In genomic region chr5:138090271-138090670, GRCm38 (mm10) we compare ENCODE assay signal across 9 mouse cellular contexts. TPM values are rescaled to one million over a fixed set of nuclear protein-coding genes. Genes with fewer than 3 reads are reported as not detected.
DNase-seq lines count a peak whose midpoint lies in the region; ATAC-seq and TF ChIP-seq lines count a peak whose summit lies in the region.
"Had no signal": no experiment of that assay in that cellular context is flagged by ENCODE, and none has a peak within 500 bp of the region (broad histone marks: within the 10 kb centered on the region; RNA-seq: fewer than 3 reads in every experiment).

No protein-coding gene starts in this region.

- peaks cover 21% of the 10 kb centered on the region for H3K36me3 ChIP-seq in hindbrain, postnatal 0 days (ENCODE audit: insufficient read depth, low read length)
- peaks cover 14% of the 10 kb centered on the region for H3K36me3 ChIP-seq in hindbrain, embryonic 16.5 days (ENCODE audit: control insufficient read depth, insufficient read depth, low read length)
- H3K36me3 ChIP-seq in ES-E14 (ENCODE audit: control insufficient read depth, insufficient read depth, low read length, poor library complexity, severe bottlenecking), result peaks cover 20% of the 10 kb centered on the region

- in situ Hi-C loops in ES-E14 (cut with MboI; ENCODE audit: low sequenced_read_pairs in 2 of 2, unreplicated experiment in 2 of 2), result no loop called here

- H3K9me3 ChIP-seq in hindbrain, postnatal 0 days (ENCODE audit: low read length), result no peaks in the 10 kb centered on the region
- H3K9me3 ChIP-seq in hindbrain, embryonic 16.5 days (ENCODE audit: control insufficient read depth, low read length), result no peaks in the 10 kb centered on the region
- no peaks in the 10 kb centered on the region for H3K9me3 ChIP-seq in ES-E14 (ENCODE audit: control insufficient read depth, insufficient read depth, low read depth, low read length)

- peak; percentile 57 for TF ChIP-seq CTCF in hindbrain, postnatal 0 days (IDR thresholded peaks at IDR 0.05; ENCODE audit: low read depth)

- H3K27ac ChIP-seq in hindbrain, postnatal 0 days, result no peak overlapping the region
- no peak overlapping the region for H3K27ac ChIP-seq in hindbrain, embryonic 16.5 days (ENCODE audit: low read depth, low read length)
- H3K27ac ChIP-seq in ES-E14 (ENCODE audit: insufficient read depth, low read depth, low read length, poor library complexity, severe bottlenecking), result no peak overlapping the region; the same call in 1 of the 2 replicates

- no peak overlapping the region for H3K4me2 ChIP-seq in hindbrain, postnatal 0 days (ENCODE audit: low read depth, low read length)
- no peak overlapping the region for H3K4me2 ChIP-seq in hindbrain, embryonic 16.5 days (ENCODE audit: low read length)

- no peaks in the 10 kb centered on the region for H3K27me3 ChIP-seq in hindbrain, postnatal 0 days (ENCODE audit: insufficient read depth, low read length)
- no peaks in the 10 kb centered on the region for H3K27me3 ChIP-seq in hindbrain, embryonic 16.5 days (replicated peaks; ENCODE audit: control insufficient read depth, insufficient read depth, low read length)

- no peak for ATAC-seq in hindbrain, postnatal 0 days
- ATAC-seq in hindbrain, embryonic 16.5 days, result no peak

- WGBS in hindbrain, postnatal 0 days, result 72% methylated on average over 3 of the region's 3 CpGs
- WGBS in hindbrain, embryonic 16.5 days, result 76% methylated on average over 3 of the region's 3 CpGs

- intact Hi-C loops in gastrocnemius, postnatal 14 days (cut with DNase I; ENCODE audit: low total_unique reads), result no loop called here

- H3K4me3 ChIP-seq in hindbrain, postnatal 0 days (ENCODE audit: low read length), result no peak overlapping the region
- no peak overlapping the region for H3K4me3 ChIP-seq in hindbrain, embryonic 16.5 days (ENCODE audit: low read length)
- H3K4me3 ChIP-seq in ES-E14 (ENCODE audit: insufficient read depth in 1 of 2, low read depth in 1 of 2, low read length in 2 of 2, poor library complexity in 1 of 2, severe bottlenecking in 1 of 2), result no peak overlapping the region
- H3K4me3 ChIP-seq: myocyte had no signal

- H3K4me1 ChIP-seq in hindbrain, postnatal 0 days (ENCODE audit: insufficient read depth, low read length), result no peaks in the 10 kb centered on the region
- H3K4me1 ChIP-seq in hindbrain, embryonic 16.5 days (ENCODE audit: control insufficient read depth, insufficient read depth, low read depth, low read length), result peaks cover 14% of the 10 kb centered on the region
- peaks cover 4 to 6% of the 10 kb centered on the region in 2 experiments for H3K4me1 ChIP-seq in ES-E14 (ENCODE audit: control insufficient read depth in 2 of 2, insufficient read depth in 2 of 2, low read length in 2 of 2, poor library complexity in 1 of 2)

- peak; percentile 46 for DNase-seq in hindbrain, postnatal 0 days (ENCODE audit: low spot score)
- peak; percentile 30 to 35 for DNase-seq in B cell, adult 2 months
- peak; percentile 19 for DNase-seq in ES-E14 (ENCODE audit: low read depth, low spot score)
- peak; percentile 20 to 41 for DNase-seq in kidney, postnatal 4 days
- no peak for DNase-seq in gastrocnemius, postnatal 14 days
- DNase-seq in adrenal gland, adult 8-10 months, result no peak

- no peak overlapping the region for H3K9ac ChIP-seq in hindbrain, postnatal 0 days (replicated peaks; ENCODE audit: low read length)
- H3K9ac ChIP-seq in hindbrain, embryonic 16.5 days (ENCODE audit: low read depth, low read length), result no peak overlapping the region
- no peak overlapping the region for H3K9ac ChIP-seq in ES-E14 (ENCODE audit: insufficient read depth, low read depth, low read length, poor library complexity, severe bottlenecking)

TF ChIP-seq in ES-E14, 5 proteins besides CTCF, POLR2A, EP300 and RAD21:
- TF ChIP-seq HCFC1 (IDR thresholded peaks at IDR 0.05; ENCODE audit: borderline replicate concordance, insufficient read depth, low read length), result no peak
- TF ChIP-seq ZNF384 (IDR thresholded peaks at IDR 0.05; ENCODE audit: low read depth, low read length), result peak; percentile 69
- no peak for TF ChIP-seq CHD2 (IDR thresholded peaks at IDR 0.05; ENCODE audit: low read depth, low read length)
- no peak for TF ChIP-seq MAFK (IDR thresholded peaks at IDR 0.05; ENCODE audit: insufficient read depth, low read depth, low read length)

RNA-seq across cellular contexts. Expression of gene Zkscan1, which starts 5.4 kb away (rescaled TPM):
- 36.8 and 37.8 TPM in 2 replicates for total RNA-seq in hindbrain, postnatal 0 days (2014; rRNA removed)
- polyA plus RNA-seq in hindbrain, postnatal 0 days (2015; fragmentation: Nextera tagmentation; extraction: Ambion mirVana), result 11.7 and 12.0 TPM in 2 replicates
- 15.9 and 20.5 TPM in 2 replicates for polyA plus RNA-seq in hindbrain, embryonic 16.5 days (2015; fragmentation: Nextera tagmentation; extraction: Ambion mirVana)
- total RNA-seq in ES-E14 (2012; rRNA removed), result 9.8 and 10.5 TPM in 2 replicates
- total RNA-seq in gastrocnemius, postnatal 14 days (2021), result 10 to 100 TPM; 10.8 to 11.2 TPM
- 10 to 100 TPM; 39.6 to 51.4 (median 47.6) TPM for total RNA-seq in adrenal gland, adult 8-10 months (2022)

RNA-seq across cellular contexts. Expression of gene Zscan21, which starts 26.4 kb away (rescaled TPM):
- total RNA-seq in hindbrain, postnatal 0 days (2014; rRNA removed), result 14.7 and 15.4 TPM in 2 replicates
- 50.3 and 52.1 TPM in 2 replicates for polyA plus RNA-seq in hindbrain, postnatal 0 days (2015; fragmentation: Nextera tagmentation; extraction: Ambion mirVana)
- polyA plus RNA-seq in hindbrain, embryonic 16.5 days (2015; fragmentation: Nextera tagmentation; extraction: Ambion mirVana), result 79.0 and 82.3 TPM in 2 replicates
- 12.2 and 15.5 TPM in 2 replicates for total RNA-seq in ES-E14 (2012; rRNA removed)
- 10 to 100 TPM; 10.3 to 10.6 TPM for total RNA-seq in gastrocnemius, postnatal 14 days (2021)
- total RNA-seq in adrenal gland, adult 8-10 months (2022), result 10 to 100 TPM; 16.7 to 18.8 (median 17.1) TPM

RNA-seq across cellular contexts. Expression of gene Smok3c, which starts 37.3 kb away (rescaled TPM):
- total RNA-seq in hindbrain, postnatal 0 days (2014; rRNA removed), result not detected in 2 replicates
- not detected in 2 replicates for polyA plus RNA-seq in hindbrain, postnatal 0 days (2015; fragmentation: Nextera tagmentation; extraction: Ambion mirVana)
- polyA plus RNA-seq in hindbrain, embryonic 16.5 days (2015; fragmentation: Nextera tagmentation; extraction: Ambion mirVana), result not detected in 2 replicates
- total RNA-seq in ES-E14 (2012; rRNA removed), result not detected in 2 replicates
- total RNA-seq in gastrocnemius, postnatal 14 days (2021), result not detected
- not detected for total RNA-seq in adrenal gland, adult 8-10 months (2022)
- total RNA-seq: left cerebral cortex, adult 18-20 months had no signal
- polyA plus RNA-seq: myocyte had no signal

Comparison
In these comparisons a context has a peak if more than half of its experiments do, and no peak if none do; other contexts are left out.
1. DNase-seq: peak in hindbrain, postnatal 0 days (single experiment), B cell, adult 2 months (2 of 2), ES-E14 (single experiment) and kidney, postnatal 4 days (2 of 2); none in gastrocnemius, postnatal 14 days (single experiment) and adrenal gland, adult 8-10 months (single experiment).